Comparison of ENCODE assay signal across 17 mouse cellular contexts in genomic region chr8:95893701-95894100, GRCm38 (mm10).
"Had no signal": no experiment of that assay in that cellular context is flagged by ENCODE, and none has a peak within 500 bp of the region (broad histone marks: within the 10 kb centered on the region; RNA-seq: fewer than 3 reads in every experiment).

No protein-coding gene starts in this region.

- DNase-seq: cerebellum, adult 2 months; cerebellum, adult 8-10 months; cerebellum, adult 9-10 months; cerebellum, adult 9-11 months; cerebellum, postnatal 10 days; cerebellum, postnatal 14 days; cerebellum, postnatal 25 days; cerebellum, postnatal 36 days; embryo, embryonic 11 days; forebrain, postnatal 0 days; gastrocnemius, adult 2 months; gastrocnemius, postnatal 10 days; gastrocnemius, postnatal 14 days; gastrocnemius, postnatal 25 days; gastrocnemius, postnatal 36 days; heart, adult 18-20 months; heart, adult 2 months had no signal
